Mouse (Mus musculus) CH12.LX (cell line): ENCODE results near the gene Cep295. TPM values are rescaled to one million over a fixed set of nuclear protein-coding genes. Genes with fewer than 3 reads are reported as not detected.
A peak's percentile ranks its signal among the peaks of the same experiment; 100 is the strongest.

ENCODE experiments used
- DNase-seq: peaks from one replicate; pipeline ENCODE4 v3.0.0-alpha.2; 2013; ENCODE audit errors: extremely low read depth
- H3K27ac ChIP-seq: 2 replicates; pipeline ENCODE4 v1.5.1; 2012; ENCODE audit warnings: low read depth, mild to moderate bottlenecking, control low read depth, moderate library complexity; ENCODE audit not compliant: insufficient read depth
- H3K27me3 ChIP-seq: replicated peaks from 2 replicates; pipeline ENCODE3; 2012; ENCODE audit warnings: inconsistent platforms
- H3K36me3 ChIP-seq, 2 experiments: replicated peaks in 1 of 2; 2 replicates each; pipeline versions ENCODE3 to v1.6.1; 2012; ENCODE audit warnings: inconsistent platforms in 1 of 2, low read length in 1 of 2, mild to moderate bottlenecking in 1 of 2, mixed read lengths in 1 of 2, moderate library complexity in 1 of 2; ENCODE audit not compliant: control insufficient read depth in 1 of 2, insufficient read depth in 1 of 2
- H3K4me1 ChIP-seq, 2 experiments: 2 replicates each; pipeline ENCODE4 v1.6.1; 2012; ENCODE audit warnings: inconsistent platforms in 1 of 2, moderate library complexity in 1 of 2; ENCODE audit not compliant: insufficient read depth in 2 of 2, control insufficient read depth in 1 of 2
- H3K4me2 ChIP-seq: 2 replicates; pipeline ENCODE4 v1.6.1; 2012; ENCODE audit warnings: low read depth, mild to moderate bottlenecking, control low read depth; ENCODE audit not compliant: poor library complexity, insufficient read depth, severe bottlenecking
- H3K4me3 ChIP-seq, 3 experiments: fragments of 150-350 bp in 1 of 3; sonication (generic) in 1 of 3; replicated peaks in 1 of 3; 2 replicates each; pipeline versions ENCODE3 to v1.5.1; 2011 to 2012; ENCODE audit warnings: low read depth in 2 of 3, low read length in 2 of 3, mild to moderate bottlenecking in 2 of 3, moderate library complexity in 2 of 3, control low read depth in 1 of 3, improper control_type of control experiment in 1 of 3, inconsistent platforms in 1 of 3, mixed read lengths in 1 of 3; ENCODE audit not compliant: poor library complexity in 1 of 3
- H3K79me2 ChIP-seq: replicated peaks from 2 replicates; pipeline ENCODE4 v1.6.1; 2012; ENCODE audit warnings: mild to moderate bottlenecking, moderate library complexity; ENCODE audit not compliant: control insufficient read depth, poor library complexity, insufficient read depth, severe bottlenecking; ENCODE audit errors: extremely low read depth
- H3K9ac ChIP-seq: 2 replicates; pipeline ENCODE4 v1.6.1; 2012; ENCODE audit warnings: low read depth, mild to moderate bottlenecking, control low read depth, moderate library complexity; ENCODE audit not compliant: insufficient read depth
- H3K9me3 ChIP-seq: replicated peaks from 2 replicates; pipeline ENCODE3; 2012; ENCODE audit warnings: low read length, inconsistent platforms, mixed read lengths
- BHLHE40 ChIP-seq: IDR thresholded peaks from 2 replicates; pipeline ENCODE4 v1.6.1; 2011; ENCODE audit warnings: mild to moderate bottlenecking, low read depth, low read length, improper control_type of control experiment
- EP300 ChIP-seq: IDR thresholded peaks from 2 replicates; pipeline ENCODE4 v1.6.1; 2011; ENCODE audit warnings: low read length, improper control_type of control experiment
- GABPA ChIP-seq: IDR thresholded peaks from 2 replicates; pipeline ENCODE4 v1.6.1; 2012; ENCODE audit warnings: low read depth, low read length, improper control_type of control experiment, inconsistent platforms; ENCODE audit not compliant: insufficient replicate concordance
- HCFC1 ChIP-seq: IDR thresholded peaks from 2 replicates; pipeline ENCODE4 v1.6.1; 2012; ENCODE audit warnings: low read depth, mild to moderate bottlenecking, inconsistent platforms, low read length, improper control_type of control experiment
- IRF4 ChIP-seq: IDR thresholded peaks from 2 replicates; pipeline ENCODE4 v1.6.1; 2014; ENCODE audit warnings: low read depth, mild to moderate bottlenecking, inconsistent platforms, low read length, improper control_type of control experiment
- MAFK ChIP-seq: IDR thresholded peaks from 2 replicates; pipeline ENCODE4 v1.6.1; 2011; ENCODE audit warnings: low read length, improper control_type of control experiment; ENCODE audit not compliant: insufficient replicate concordance
- MXI1 ChIP-seq: IDR thresholded peaks from 2 replicates; pipeline ENCODE4 v1.6.1; 2011; ENCODE audit warnings: mild to moderate bottlenecking, low read depth, low read length, improper control_type of control experiment
- NELFE ChIP-seq: IDR thresholded peaks from 2 replicates; pipeline ENCODE4 v1.6.1; 2011; ENCODE audit warnings: low read depth, low read length, improper control_type of control experiment
- POLR2A ChIP-seq: IDR thresholded peaks from 2 replicates; pipeline ENCODE4 v1.6.1; 2011; ENCODE audit warnings: low read depth, mild to moderate bottlenecking, improper control_type of control experiment, low read length
- RAD21 ChIP-seq: IDR thresholded peaks from 2 replicates; pipeline ENCODE4 v1.6.1; 2011; ENCODE audit warnings: low read depth, mild to moderate bottlenecking, low read length, improper control_type of control experiment, moderate library complexity
- RCOR1 ChIP-seq: conservative IDR thresholded peaks from 2 replicates; pipeline ENCODE4 v1.6.1; 2012; ENCODE audit warnings: low read depth, mild to moderate bottlenecking, inconsistent platforms, low read length, improper control_type of control experiment
- SMC3 ChIP-seq: IDR thresholded peaks from 2 replicates; pipeline ENCODE4 v1.6.1; 2011; ENCODE audit warnings: low read depth, low read length, improper control_type of control experiment
- UBTF ChIP-seq: IDR thresholded peaks from 2 replicates; pipeline ENCODE4 v1.6.1; 2012; ENCODE audit warnings: low read depth, mild to moderate bottlenecking, inconsistent platforms, low read length, improper control_type of control experiment, moderate library complexity
- USF1 ChIP-seq: IDR thresholded peaks from 2 replicates; pipeline ENCODE4 v1.6.1; 2014; ENCODE audit warnings: low read depth, mild to moderate bottlenecking, inconsistent platforms, low read length, improper control_type of control experiment
- ZKSCAN1 ChIP-seq: IDR thresholded peaks from 2 replicates; pipeline ENCODE4 v1.6.1; 2012; ENCODE audit warnings: low read depth, inconsistent platforms, low read length, improper control_type of control experiment, borderline replicate concordance
- ZMIZ1 ChIP-seq: IDR thresholded peaks from 2 replicates; pipeline ENCODE4 v1.6.1; 2012; ENCODE audit warnings: low read depth, mild to moderate bottlenecking, inconsistent platforms, low read length, improper control_type of control experiment
- dilution Hi-C: fragments of 300-500 bp; cut with MboI; formaldehyde crosslinking; loops from 2 replicates; pipeline ENCODE4 v1.14.3; 2020; ENCODE audit warnings: low sequenced_read_pairs; ENCODE audit not compliant: extremely low pct_unique_long_range_greater_than_20kb, extremely low pct_ligation_motif_present
- in situ Hi-C: fragments of 300-500 bp; cut with MboI; formaldehyde crosslinking; loops from 3 replicates; pipeline ENCODE4 v1.14.3; 2019; ENCODE audit warnings: low sequenced_read_pairs, low pct_ligation_motif_present, low pct_unique_long_range_greater_than_20kb, mixed read lengths
- polyA plus RNA-seq: library from polyadenylated mRNA; unstranded; fragments of >175 nt; gene quantifications from 2 replicates; pipeline ENCODE4 v1.2.1, GENCODE M21; 2012; ENCODE audit warnings: low read depth; ENCODE audit not compliant: insufficient read length
- total RNA-seq, 2 experiments: library from RNA; depleted of rRNA; stranded (reverse); fragments of 300-350 nt in 1 of 2; fragments of >200 nt in 1 of 2; gene quantifications; 2 replicates each; pipeline ENCODE4 v1.2.3; 2012 to 2014

Cep295 gene
- total and polyA plus RNA-seq, 3 experiments, result 20.4 to 29.9 (median 27.2) TPM

DNA sequence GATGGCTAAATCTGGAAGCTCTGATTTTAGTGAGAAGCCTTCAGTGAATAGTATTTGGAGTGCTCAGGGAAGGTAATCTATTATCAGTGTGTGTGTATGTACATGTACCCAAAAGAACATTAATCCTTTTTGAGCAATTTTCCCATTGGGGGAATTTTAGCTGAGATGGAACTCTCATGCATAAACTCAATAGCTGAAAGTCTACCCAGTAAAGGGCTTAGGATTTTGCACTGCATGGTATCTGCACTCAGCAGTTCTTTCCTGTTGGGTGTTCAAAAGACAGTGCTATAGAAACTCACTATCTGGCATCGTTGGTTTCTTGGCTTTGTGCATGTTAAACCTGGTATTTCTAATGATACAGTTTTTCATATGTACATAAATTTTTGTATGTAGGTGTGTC, 43.0 kb downstream of the Cep295 start:
- 0 out of 2 replicates have a peak, but pooled peaks have one; percentile 22 for TF ChIP-seq ZMIZ1
- no peak for TF ChIP-seq RCOR1
- Histone ChIP-seq H3K4me2 (no peak overlapping the region), H3K27ac (no peak overlapping the region), H3K79me2 (peaks cover 28% of the 10 kb centered on the region), H3K9ac (no peak overlapping the region), H3K9me3 (no peaks in the 10 kb centered on the region), H3K4me1 (peaks cover 0 to 25% of the 10 kb centered on the region in 2 experiments; a peak in 1 of 4 replicates), H3K36me3 (peaks cover 62 to 77% of the 10 kb centered on the region in 2 experiments), H3K4me3 (no peak overlapping the region), H3K27me3 (no peaks in the 10 kb centered on the region)
- DNase-seq, result no peak
- in situ Hi-C loops, result no loop called here
- dilution Hi-C loops, result no loop called here

DNA sequence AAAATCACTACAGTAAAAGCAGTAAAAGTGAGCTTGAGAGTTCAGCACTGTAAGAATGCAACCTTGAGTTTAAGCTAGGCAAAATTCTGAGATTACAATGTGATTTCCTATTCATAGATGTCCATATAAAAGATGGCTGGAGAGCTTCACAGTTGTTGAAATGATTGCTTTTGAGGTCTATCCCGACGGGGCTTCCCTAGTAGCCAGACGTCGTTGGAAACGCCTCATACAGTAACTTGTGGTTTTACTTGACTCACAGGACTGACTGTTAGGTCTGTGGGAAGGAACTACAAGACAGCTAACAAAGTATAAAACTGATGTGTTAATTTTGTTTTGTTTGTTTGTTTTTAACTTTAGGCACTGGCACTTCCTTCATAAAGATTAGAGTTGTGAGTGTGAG, 44.0 kb downstream of the Cep295 start:
- in situ Hi-C loops (no loop called here), dilution Hi-C loops (no loop called here)
- no peak for DNase-seq
- Histone ChIP-seq H3K9ac (no peak overlapping the region), H3K9me3 (no peaks in the 10 kb centered on the region), H3K4me1 (peaks cover 0 to 29% of the 10 kb centered on the region in 2 experiments; a peak in 2 of 4 replicates), H3K4me3 (no peak overlapping the region), H3K4me2 (no peak overlapping the region), H3K27ac (no peak overlapping the region), H3K79me2 (peaks cover 36% of the 10 kb centered on the region), H3K27me3 (no peaks in the 10 kb centered on the region), H3K36me3 (peaks cover 70 to 84% of the 10 kb centered on the region in 2 experiments)
- TF ChIP-seq IRF4 (no peak), RCOR1 (no peak), ZKSCAN1 (no peak), BHLHE40 (no peak), POLR2A (no peak), SMC3 (no peak), GABPA (no peak), MAFK (no peak), HCFC1 (no peak), EP300 (no peak), UBTF (no peak), RAD21 (no peak), MXI1 (no peak), USF1 (no peak), NELFE (no peak)
